ENCODE assay signal across 16 mouse cellular contexts in genomic region chr3:27030067-27030857, GRCm38 (mm10).
"Had no signal": no experiment of that assay in that cellular context is flagged by ENCODE, and none has a peak within 500 bp of the region (broad histone marks: within the 10 kb centered on the region; RNA-seq: fewer than 3 reads in every experiment).

No protein-coding gene starts in this region.

- H3K4me2 ChIP-seq: lung, embryonic 14.5 days; midbrain, embryonic 13.5 days; neural tube, embryonic 12.5 days; stomach, embryonic 15.5 days had no signal

- H3K27me3 ChIP-seq: midbrain, embryonic 13.5 days; neural tube, embryonic 12.5 days; stomach, embryonic 15.5 days had no signal

- H3K27ac ChIP-seq: liver, embryonic 14.5 days; midbrain, embryonic 10.5 days; midbrain, embryonic 13.5 days; neural tube, embryonic 12.5 days; stomach, embryonic 15.5 days; stomach, postnatal 0 days had no signal

- H3K9me3 ChIP-seq: midbrain, embryonic 10.5 days; midbrain, embryonic 13.5 days; neural tube, embryonic 12.5 days; stomach, embryonic 15.5 days had no signal

- H3K4me1 ChIP-seq: midbrain, embryonic 13.5 days; neural tube, embryonic 12.5 days; stomach, embryonic 15.5 days had no signal

- H3K36me3 ChIP-seq: midbrain, embryonic 10.5 days; midbrain, embryonic 13.5 days; neural tube, embryonic 12.5 days; stomach, embryonic 15.5 days had no signal

- H3K9ac ChIP-seq: liver, embryonic 14.5 days; lung, embryonic 14.5 days; midbrain, embryonic 13.5 days; neural tube, embryonic 12.5 days; stomach, embryonic 15.5 days had no signal

- H3K4me3 ChIP-seq: midbrain, embryonic 10.5 days; midbrain, embryonic 13.5 days; myocyte; neural tube, embryonic 12.5 days; stomach, embryonic 15.5 days had no signal

- ATAC-seq: midbrain, embryonic 13.5 days; midbrain, embryonic 16.5 days had no signal

- DNase-seq: lung, adult 18-20 months; lung, embryonic 14.5 days; lung, postnatal 10 days; lung, postnatal 4 days; right cerebral cortex, postnatal 14 days; thymus, adult 2 months; thymus, postnatal 14 days; thymus, postnatal 36 days had no signal
